Mouse (Mus musculus): ENCODE measurements around the gene Mtx2.

DNA sequence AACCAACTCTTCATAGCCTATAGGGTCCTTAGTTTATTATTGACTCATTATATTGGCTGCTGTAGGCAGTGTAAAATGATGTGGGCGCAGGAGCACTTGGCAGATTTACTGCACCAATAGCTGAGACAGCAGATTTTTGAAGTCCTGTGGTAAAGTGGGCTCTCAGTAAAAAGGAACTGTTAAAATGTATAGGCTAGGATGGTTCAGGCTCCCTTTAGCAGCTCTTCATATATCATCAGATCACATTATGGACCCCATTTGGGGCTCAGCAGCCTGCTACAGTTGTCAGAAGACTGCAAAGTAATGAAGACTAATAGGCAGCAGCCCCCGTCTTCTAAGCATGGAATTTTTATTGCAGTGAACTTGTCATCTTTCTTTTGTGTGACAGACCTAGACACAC lies 21.9 kb downstream of the Mtx2 start:
- no peak for TF ChIP-seq CTCF (IDR thresholded peaks at IDR 0.05; ENCODE audit: extremely low read depth, insufficient read depth, insufficient read length, insufficient replicate concordance)
- no peak for TF ChIP-seq POLR2A (IDR thresholded peaks at IDR 0.05; ENCODE audit: low read depth, low read length)

Data from spleen, adult 2 months (tissue).